Mouse (Mus musculus) liver, embryonic 14.5 days (tissue): ENCODE measurements at regions not wholly inside any gene's neighbourhood (a gene's known extent, or its start where the extent isn't known, plus 50 kb on each side); places are given as distances from the start of the nearest gene placed in this dataset.

ENCODE experiments used
- CTCF ChIP-seq: IDR thresholded peaks from 2 replicates; pipeline ENCODE4 v1.5.1; 2016; ENCODE audit warnings: antibody characterized with exemption, low read depth, control low read depth
- EP300 ChIP-seq: IDR thresholded peaks from 2 replicates; pipeline ENCODE4 v1.6.1; 2016; ENCODE audit warnings: antibody characterized with exemption, low read depth

DNA sequence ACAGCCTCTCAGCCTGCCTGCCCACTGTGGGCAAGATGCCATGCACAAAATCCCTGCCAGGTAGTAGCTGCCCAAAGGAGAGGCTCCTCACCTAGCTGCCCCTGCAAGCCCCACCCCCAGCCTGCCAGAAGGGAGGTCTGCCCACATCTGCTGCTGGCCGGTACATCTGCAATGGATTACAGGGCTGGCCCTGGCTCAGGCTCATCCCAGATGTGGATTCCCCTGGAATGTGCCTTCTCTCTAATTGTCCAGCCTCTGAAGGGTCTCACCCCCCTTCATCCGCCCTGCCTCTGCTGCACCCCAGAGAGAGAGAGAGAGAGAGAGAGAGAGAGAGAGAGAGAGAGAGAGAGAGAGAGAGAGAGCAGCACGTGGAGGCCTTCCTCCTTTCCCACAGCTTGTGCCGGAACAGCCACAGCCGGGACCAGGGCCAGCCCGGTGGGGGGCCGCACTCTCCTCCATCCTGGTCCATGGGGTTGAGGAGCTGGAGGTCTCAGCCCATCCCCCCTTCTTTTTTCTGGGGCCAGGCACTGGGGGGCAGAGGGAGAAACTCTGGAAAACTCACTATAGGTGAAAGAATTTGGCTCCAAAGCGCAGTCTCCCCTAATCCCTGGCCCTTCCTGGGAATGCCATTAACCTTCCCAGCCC, 161.2 kb upstream of the Tmem28 start:
- no peak for TF ChIP-seq CTCF
- TF ChIP-seq EP300: no peak
